Mouse (Mus musculus) cerebellum, postnatal 10 days (tissue): Measurements from ENCODE around the gene Cotl1.
"Not testable (repeated sequence)": the region's sequence is repeated elsewhere in the genome, so short reads cannot be mapped to it uniquely, and the experiment has no call there.

Experiments used
- DNase-seq, 2 experiments: peaks; one replicate each; pipeline ENCODE4 v3.0.0; 2021; ENCODE audit warnings: mixed read lengths in 2 of 2

Gene Cotl1

GRCm38 (mm10) chr8:119840275-119840808 is at the start of gene Cotl1:
Cotl1 (minus strand) TSS chr8:119840544.
- peak; percentile 99 for DNase-seq

GRCm38 (mm10) chr8:119888012-119888411 is 47.7 kb upstream of the Cotl1 start:
- DNase-seq, result peak in 1 of 2 experiments; percentile 42

DNA sequence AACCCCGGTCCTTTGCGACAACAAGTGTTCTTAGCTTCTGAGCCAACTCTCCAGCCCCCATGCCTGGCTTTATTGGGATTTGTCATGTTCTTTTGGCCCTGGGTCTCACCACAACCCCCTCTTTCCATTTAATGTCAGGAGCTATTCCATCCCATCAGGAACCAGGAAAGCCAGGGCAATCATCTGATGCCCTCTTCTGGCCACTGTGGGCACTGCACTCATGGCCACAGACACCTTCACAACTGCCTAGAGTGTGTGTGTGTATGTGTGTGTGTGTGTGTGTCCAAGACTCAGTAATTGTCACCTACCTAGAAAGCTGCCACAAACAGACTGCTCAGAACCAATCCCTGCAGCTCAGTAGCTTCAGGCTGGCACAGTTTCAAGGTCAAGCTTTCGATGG is 46.8 kb upstream of the Cotl1 start:
- DNase-seq, result peak; percentile 67 to 75

DNA sequence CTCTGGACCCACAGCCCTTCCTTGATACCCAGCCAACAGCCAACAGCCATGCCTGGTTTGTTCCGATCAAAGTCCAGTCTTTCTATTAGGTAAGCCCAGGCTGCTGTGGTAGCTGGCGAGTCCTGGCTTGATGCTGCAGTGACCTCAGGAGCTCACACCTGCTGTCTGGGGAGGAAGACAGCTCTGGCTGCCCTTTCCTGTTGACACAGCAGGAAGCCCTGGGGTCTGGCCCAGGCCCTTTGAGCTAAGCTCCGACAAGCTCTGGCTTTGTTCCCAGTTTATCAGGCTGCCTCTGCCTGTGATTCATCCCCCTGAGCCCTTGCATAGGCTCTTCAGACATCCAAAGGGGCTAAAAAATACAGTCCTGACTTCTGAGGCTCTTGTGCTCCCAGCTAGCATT is 45.3 kb upstream of the Cotl1 start:
- peak; percentile 69 to 75 for DNase-seq

GRCm38 (mm10) chr8:119883281-119883680 is 42.9 kb upstream of the Cotl1 start:
- no peak for DNase-seq

- DNase-seq, result no peak
Measured at GRCm38 (mm10) chr8:119881917-119882316, 41.6 kb upstream of the Cotl1 start.

DNA sequence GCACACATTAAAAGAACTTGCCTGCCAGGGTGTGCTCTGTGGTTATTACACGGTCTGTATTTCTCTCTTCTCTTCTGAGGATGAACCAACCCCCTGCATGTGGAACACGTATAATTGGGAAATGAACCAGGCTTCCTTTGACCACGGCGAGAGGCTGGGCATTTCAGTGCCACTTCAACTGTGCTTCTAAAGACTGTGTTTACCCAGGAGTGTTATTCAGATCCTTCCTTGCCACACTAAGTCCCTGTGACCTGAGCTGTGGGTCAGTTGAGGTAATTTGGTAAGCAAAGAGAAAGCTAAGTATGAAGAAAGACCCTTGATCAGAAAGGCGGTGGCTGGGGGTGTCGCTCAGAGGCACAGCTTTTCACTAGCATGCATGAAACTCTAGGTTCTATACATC is 41.0 kb upstream of the Cotl1 start:
- no peak for DNase-seq

DNA sequence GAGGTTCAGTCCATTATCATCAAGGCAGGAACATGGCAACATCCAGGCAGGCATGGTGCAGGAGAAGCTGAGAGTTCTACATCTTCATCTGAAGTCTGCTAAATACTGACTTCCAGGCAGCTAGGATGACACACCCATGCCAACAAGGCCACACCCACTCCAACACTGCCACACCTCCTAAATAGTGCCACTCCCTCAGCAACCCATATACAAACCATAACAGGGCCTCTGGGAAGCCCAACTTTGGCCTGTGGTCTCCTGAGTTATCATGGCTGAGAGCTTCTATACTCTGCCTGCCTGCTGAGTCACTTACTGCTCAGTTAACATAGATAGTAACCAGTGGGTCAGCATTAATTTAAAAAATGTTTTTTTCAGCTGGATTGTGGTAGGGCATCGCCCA is 32.8 kb upstream of the Cotl1 start:
- DNase-seq, result no peak

GRCm38 (mm10) chr8:119869616-119870015 is 29.3 kb upstream of the Cotl1 start:
- DNase-seq, result no peak

GRCm38 (mm10) chr8:119862749-119863148 is 22.4 kb upstream of the Cotl1 start:
- no peak for DNase-seq

GRCm38 (mm10) chr8:119862390-119862734 is 22.0 kb upstream of the Cotl1 start:
- no peak for DNase-seq

DNA sequence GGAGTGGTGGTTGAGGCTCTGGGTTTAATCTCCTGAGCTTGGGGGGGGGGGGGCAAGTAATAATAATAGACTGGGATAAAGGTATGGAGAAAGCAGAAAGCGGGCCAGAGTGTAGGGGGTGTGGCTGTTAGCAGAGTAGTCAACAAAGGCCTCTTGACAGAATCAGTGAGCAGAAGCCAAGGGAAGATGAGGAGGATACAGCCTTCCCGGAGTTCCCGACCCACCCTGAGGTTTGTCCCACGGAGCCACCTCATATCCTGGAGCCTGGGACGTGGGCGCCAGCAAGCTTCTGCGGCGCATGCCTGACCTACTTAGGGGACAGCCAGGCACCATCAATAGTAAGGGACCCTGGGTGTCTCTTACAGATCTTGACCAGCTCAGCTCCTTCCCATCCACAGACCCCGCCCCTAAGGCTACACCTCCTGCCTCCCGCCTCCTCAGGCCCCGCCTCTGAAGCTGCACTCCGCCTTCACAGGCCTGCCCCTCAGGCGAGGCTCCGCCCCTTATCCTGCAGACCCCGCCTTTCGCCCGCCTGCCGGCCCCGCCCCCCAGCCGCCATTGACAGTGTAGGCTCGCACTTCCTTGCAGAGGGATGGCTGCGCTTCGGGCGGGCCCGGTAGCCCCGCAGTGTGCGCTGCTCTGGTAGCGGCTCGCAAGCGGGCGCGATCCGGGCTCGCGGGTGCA is 21.5 kb upstream of the Cotl1 start, which contains the start of gene Klhl36:
Gene Klhl36, plus strand, starts transcription at position 561 of the 684 bp plus-strand sequence.
- peak; percentile 98 to 99 for DNase-seq

DNA sequence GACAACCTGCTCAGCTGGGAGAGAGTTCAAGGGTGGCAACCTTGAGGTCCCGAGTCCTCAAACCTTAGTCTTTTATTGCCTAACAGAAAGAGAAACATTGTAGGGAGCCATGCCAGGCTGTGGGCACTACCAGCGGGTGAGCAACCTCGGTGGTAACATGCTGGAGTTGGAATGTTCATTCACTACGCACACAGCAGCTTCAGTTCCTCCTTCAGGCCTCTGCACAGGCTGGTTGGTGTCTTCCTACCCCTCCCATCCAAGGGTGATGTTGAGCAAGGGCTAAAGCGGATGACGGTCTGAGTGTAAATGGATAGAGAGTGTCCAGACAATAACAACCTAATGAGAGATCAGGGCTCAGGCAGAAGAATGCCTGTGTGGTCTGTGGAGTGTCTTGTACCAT is 17.4 kb upstream of the Cotl1 start:
- no peak for DNase-seq

- peak; percentile 66 to 76 for DNase-seq
Measured at GRCm38 (mm10) chr8:119855656-119856055, 15.3 kb upstream of the Cotl1 start.

GRCm38 (mm10) chr8:119854035-119854434 is 13.7 kb upstream of the Cotl1 start:
- DNase-seq, result peak; percentile 54 to 61

DNA sequence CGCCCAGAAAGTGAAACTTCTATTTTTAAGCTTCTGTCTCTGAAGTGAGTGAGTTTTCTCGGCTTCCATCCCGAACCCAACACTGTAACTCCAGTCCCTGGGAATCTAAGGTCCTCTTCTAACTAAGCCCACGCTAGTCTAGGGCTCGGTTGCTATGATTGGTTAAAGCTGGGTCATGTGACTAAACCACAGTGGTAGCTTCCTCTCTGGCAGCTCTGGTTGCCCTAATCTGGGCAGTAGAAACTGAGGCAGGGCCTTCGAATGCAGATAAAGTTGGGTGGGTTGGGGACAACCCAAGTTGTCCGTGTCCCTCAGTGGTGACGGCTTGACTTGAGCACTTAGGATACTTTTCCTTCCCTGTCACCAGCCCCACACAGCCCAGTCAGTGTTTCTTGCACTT is 13.2 kb upstream of the Cotl1 start:
- no peak for DNase-seq

DNA sequence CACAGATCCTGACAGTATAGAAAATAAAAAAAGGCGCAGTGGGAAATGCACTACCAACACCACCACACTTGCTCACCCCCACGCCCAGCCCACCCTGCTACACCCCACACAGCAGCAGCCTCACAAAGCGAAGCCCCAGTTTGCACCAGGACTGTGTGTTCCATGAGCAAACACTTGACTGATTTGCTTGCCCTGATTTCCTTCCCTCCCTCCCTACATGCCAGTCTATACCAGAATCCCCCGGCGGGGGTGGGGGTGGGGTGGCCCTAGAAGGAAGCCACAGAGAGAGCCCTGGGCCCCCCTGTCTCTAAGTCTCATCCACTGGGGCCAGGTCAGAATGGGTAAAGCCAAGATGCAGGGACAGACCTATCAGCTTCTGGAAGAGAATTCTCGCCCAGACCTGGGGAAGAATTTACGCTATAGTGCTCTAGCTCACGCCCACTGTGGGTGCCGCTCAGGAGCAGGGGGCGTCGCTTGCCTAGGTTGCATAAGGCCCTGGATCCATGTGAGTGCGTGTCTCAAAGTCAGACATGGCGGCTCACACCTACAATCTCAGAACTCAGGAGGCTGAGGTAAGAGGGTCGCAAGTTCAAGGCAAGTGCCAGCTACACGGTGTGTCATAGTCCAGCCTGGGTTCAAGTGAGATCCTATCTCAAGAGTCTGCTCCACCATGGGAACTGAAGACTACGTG is 7.0 kb upstream of the Cotl1 start:
- peak in 1 of 2 experiments; percentile 2 for DNase-seq

DNA sequence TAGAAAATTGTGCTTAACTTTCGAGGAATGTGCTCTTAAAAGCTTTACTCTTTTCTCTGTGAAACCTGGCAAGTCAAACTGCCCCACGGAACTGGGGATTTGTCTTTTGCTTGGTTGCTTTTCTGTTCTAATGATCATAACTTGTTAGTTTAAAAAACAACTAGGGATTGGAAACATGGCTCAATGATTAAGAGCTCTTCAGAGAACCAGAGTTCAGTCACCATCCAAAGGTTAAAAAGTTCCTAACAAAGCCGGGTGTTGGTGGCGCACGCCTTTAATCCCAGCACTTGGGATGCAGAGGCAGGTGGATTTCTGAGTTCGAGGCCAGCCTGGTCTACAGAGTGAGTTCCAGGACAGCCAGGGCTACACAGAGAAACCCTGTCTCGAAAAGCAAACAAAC is 5.4 kb upstream of the Cotl1 start:
- not testable (repeated sequence) for DNase-seq

- DNase-seq, result peak in 1 of 2 experiments; percentile 6
Measured at GRCm38 (mm10) chr8:119844577-119844976, 4.2 kb upstream of the Cotl1 start.

GRCm38 (mm10) chr8:119843444-119843843 is 3.1 kb upstream of the Cotl1 start:
- peak; percentile 92 to 94 for DNase-seq

DNA sequence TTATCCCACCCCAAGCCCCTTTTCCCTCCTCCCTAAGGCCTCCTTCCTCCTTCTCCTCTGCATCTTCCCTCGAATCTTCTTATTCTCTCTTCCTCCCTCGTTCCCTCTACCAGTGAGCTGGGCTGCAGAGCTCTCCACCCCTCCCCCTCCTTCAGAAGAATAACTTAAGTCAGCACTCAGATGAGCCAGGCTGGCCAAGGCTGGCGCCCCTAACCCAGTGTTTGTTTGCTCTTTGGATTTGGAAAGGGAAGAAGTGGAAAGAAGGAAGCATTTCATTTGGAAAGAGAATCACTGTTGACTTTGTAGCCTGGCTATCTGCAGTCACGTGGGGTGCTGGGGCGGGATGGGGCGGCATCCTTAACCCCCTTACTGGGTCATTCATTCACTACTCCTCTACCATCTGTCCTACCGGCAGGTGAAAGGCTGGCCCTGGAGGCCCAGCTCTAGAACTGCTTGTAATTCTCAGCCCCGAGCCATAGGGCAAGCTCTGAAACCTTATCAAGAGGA is 614 bp upstream of the Cotl1 start:
- peak; percentile 45 to 59 for DNase-seq

DNA sequence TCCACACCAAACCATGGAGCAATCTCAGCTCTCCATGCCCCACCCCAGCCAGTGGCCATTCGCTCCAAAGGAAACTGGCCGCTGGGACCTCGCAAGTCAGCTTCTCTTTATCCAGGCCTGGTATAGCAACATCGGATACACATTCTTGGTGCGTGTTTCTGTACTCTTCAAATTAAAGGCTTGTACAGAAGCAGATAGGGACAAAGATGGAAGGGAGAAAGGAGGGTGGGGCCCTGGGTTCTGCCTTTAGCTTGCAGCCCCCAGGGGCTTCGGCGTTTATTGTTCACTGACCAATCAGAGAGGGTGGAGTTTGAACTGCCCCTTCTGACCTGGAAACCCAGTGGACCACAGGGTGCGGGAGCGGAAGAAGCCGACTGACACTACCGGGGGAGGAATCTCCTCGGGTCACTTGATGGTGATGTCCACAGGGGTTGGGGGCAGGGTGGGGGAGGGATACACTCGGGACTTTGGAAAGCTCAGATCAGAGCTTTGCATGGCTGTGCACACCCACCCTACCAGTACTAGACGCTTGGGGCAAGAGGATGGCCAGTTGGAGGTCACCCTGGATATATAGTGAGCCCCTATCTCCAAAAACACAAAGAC is 824 bp downstream of the Cotl1 start:
- peak; percentile 54 to 56 for DNase-seq

- peak in 1 of 2 experiments; percentile 28 for DNase-seq
Measured at GRCm38 (mm10) chr8:119838983-119839340, 1.4 kb downstream of the Cotl1 start.
